Comparison of ENCODE assay signal across 23 mouse cellular contexts in genomic region chr7:81842141-81842540, GRCm38 (mm10). TPM values are rescaled to one million over a fixed set of nuclear protein-coding genes. Genes with fewer than 3 reads are reported as not detected.
"Had no signal": no experiment of that assay in that cellular context is flagged by ENCODE, and none has a peak within 500 bp of the region (broad histone marks: within the 10 kb centered on the region; RNA-seq: fewer than 3 reads in every experiment).

No protein-coding gene starts in this region.

- ATAC-seq: midbrain, embryonic 13.5 days; midbrain, embryonic 15.5 days had no signal

- H3K9me3 ChIP-seq: midbrain, embryonic 10.5 days; midbrain, embryonic 13.5 days; midbrain, embryonic 15.5 days; neural tube, embryonic 13.5 days; neural tube, embryonic 15.5 days; stomach, embryonic 15.5 days had no signal

- H3K4me2 ChIP-seq: lung, embryonic 14.5 days; midbrain, embryonic 13.5 days; midbrain, embryonic 15.5 days; neural tube, embryonic 13.5 days; neural tube, embryonic 15.5 days; stomach, embryonic 15.5 days had no signal

- DNase-seq: lung, adult 18-20 months; lung, embryonic 14.5 days; lung, postnatal 10 days; lung, postnatal 4 days; right cerebral cortex, postnatal 14 days; thymus, adult 18-20 months; thymus, postnatal 14 days; thymus, postnatal 36 days had no signal

- H3K27me3 ChIP-seq: midbrain, embryonic 13.5 days; midbrain, embryonic 15.5 days; neural tube, embryonic 13.5 days; neural tube, embryonic 15.5 days; stomach, embryonic 15.5 days had no signal

- H3K9ac ChIP-seq: liver, embryonic 14.5 days; lung, embryonic 14.5 days; midbrain, embryonic 13.5 days; midbrain, embryonic 15.5 days; neural tube, embryonic 13.5 days; neural tube, embryonic 15.5 days; stomach, embryonic 15.5 days had no signal

- H3K27ac ChIP-seq: liver, embryonic 14.5 days; midbrain, embryonic 10.5 days; midbrain, embryonic 13.5 days; midbrain, embryonic 15.5 days; neural tube, embryonic 13.5 days; neural tube, embryonic 15.5 days; stomach, embryonic 15.5 days had no signal

- H3K4me3 ChIP-seq: midbrain, embryonic 10.5 days; midbrain, embryonic 13.5 days; midbrain, embryonic 15.5 days; myocyte; neural tube, embryonic 13.5 days; neural tube, embryonic 15.5 days; stomach, embryonic 15.5 days had no signal

- H3K36me3 ChIP-seq: midbrain, embryonic 10.5 days; midbrain, embryonic 13.5 days; midbrain, embryonic 15.5 days; neural tube, embryonic 13.5 days; neural tube, embryonic 15.5 days; stomach, embryonic 15.5 days had no signal

- H3K4me1 ChIP-seq: midbrain, embryonic 13.5 days; midbrain, embryonic 15.5 days; neural tube, embryonic 15.5 days; stomach, embryonic 15.5 days had no signal

RNA-seq across cellular contexts. Expression of gene Gm10160, which starts 13.5 kb away (rescaled TPM):
- total RNA-seq: megakaryocyte, adult 5-6 weeks; megakaryocyte-erythroid progenitor cell, adult 5-6 weeks had no signal
- polyA plus RNA-seq: liver, embryonic 14.5 days; liver, embryonic 16.5 days; lung, embryonic 14.5 days; lung, embryonic 16.5 days; midbrain, embryonic 10.5 days; midbrain, embryonic 13.5 days; midbrain, embryonic 15.5 days; myocyte; neural tube, embryonic 11.5 days; neural tube, embryonic 13.5 days; neural tube, embryonic 15.5 days; spleen, adult 2 months; stomach, embryonic 15.5 days; thymus, postnatal 0 days had no signal
